ENCODE assay signal across 28 mouse cellular contexts in genomic region chr2:57245721-57246328, GRCm38 (mm10). TPM values are rescaled to one million over a fixed set of nuclear protein-coding genes. Genes with fewer than 3 reads are reported as not detected.
DNase-seq lines count a peak whose midpoint lies in the region; ATAC-seq and TF ChIP-seq lines count a peak whose summit lies in the region.
"Had no signal": no experiment of that assay in that cellular context is flagged by ENCODE, and none has a peak within 500 bp of the region (broad histone marks: within the 10 kb centered on the region; RNA-seq: fewer than 3 reads in every experiment).

No protein-coding gene starts in this region.

- no peaks in the 10 kb centered on the region for H3K9me3 ChIP-seq in midbrain, embryonic 11.5 days (ENCODE audit: control insufficient read depth, low read length)
- no peaks in the 10 kb centered on the region for H3K9me3 ChIP-seq in midbrain, embryonic 14.5 days (ENCODE audit: control insufficient read depth, low read length)
- H3K9me3 ChIP-seq in lung, postnatal 0 days (ENCODE audit: low read length), result no peaks in the 10 kb centered on the region
- H3K9me3 ChIP-seq in kidney, embryonic 14.5 days (ENCODE audit: control insufficient read depth, low read length), result no peaks in the 10 kb centered on the region
- H3K9me3 ChIP-seq: hindbrain, embryonic 10.5 days; hindbrain, embryonic 15.5 days; kidney, embryonic 15.5 days; limb, embryonic 10.5 days; limb, embryonic 15.5 days; liver, embryonic 13.5 days; lung, embryonic 15.5 days; midbrain, embryonic 15.5 days; neural tube, embryonic 15.5 days had no signal

- DNase-seq in midbrain, embryonic 11.5 days (ENCODE audit: low spot score, missing footprints), result peak; percentile 61
- DNase-seq in midbrain, embryonic 14.5 days, result no peak
- peak; percentile 65 for DNase-seq in lung, postnatal 0 days (ENCODE audit: low spot score)
- DNase-seq in right cerebral cortex, postnatal 25 days, result no peak
- DNase-seq: adrenal gland, adult 8-10 months; cerebellum, adult 11 months; cerebellum, adult 9-10 months; cerebellum, postnatal 36 days; gastrocnemius, postnatal 36 days; heart, postnatal 14 days; kidney, adult 11 months; kidney, postnatal 25 days; layer of hippocampus, postnatal 36 days; liver, embryonic 13.5 days; right cerebral cortex, adult 18-20 months had no signal

- H3K4me3 ChIP-seq in midbrain, embryonic 11.5 days (ENCODE audit: low read depth, low read length), result no peak overlapping the region
- H3K4me3 ChIP-seq in midbrain, embryonic 14.5 days (replicated peaks; ENCODE audit: low read depth, low read length), result no peak overlapping the region
- H3K4me3 ChIP-seq in lung, postnatal 0 days (ENCODE audit: low read depth, low read length), result no peak overlapping the region
- no peak overlapping the region for H3K4me3 ChIP-seq in kidney, embryonic 14.5 days (ENCODE audit: low read length)
- H3K4me3 ChIP-seq: hindbrain, embryonic 10.5 days; hindbrain, embryonic 15.5 days; kidney, embryonic 15.5 days; limb, embryonic 10.5 days; limb, embryonic 15.5 days; liver, embryonic 13.5 days; lung, embryonic 15.5 days; midbrain, embryonic 15.5 days; neural tube, embryonic 15.5 days had no signal

- H3K4me1 ChIP-seq in midbrain, embryonic 11.5 days (ENCODE audit: control insufficient read depth, insufficient read depth, low read length), result no peaks in the 10 kb centered on the region
- H3K4me1 ChIP-seq in midbrain, embryonic 14.5 days (ENCODE audit: control insufficient read depth, insufficient read depth, low read length), result no peaks in the 10 kb centered on the region
- no peaks in the 10 kb centered on the region for H3K4me1 ChIP-seq in lung, postnatal 0 days (ENCODE audit: insufficient read depth, low read depth, low read length)
- H3K4me1 ChIP-seq in kidney, embryonic 14.5 days (ENCODE audit: control insufficient read depth, insufficient read depth, low read length), result no peaks in the 10 kb centered on the region
- H3K4me1 ChIP-seq: hindbrain, embryonic 10.5 days; hindbrain, embryonic 15.5 days; kidney, embryonic 15.5 days; limb, embryonic 10.5 days; limb, embryonic 15.5 days; liver, embryonic 13.5 days; lung, embryonic 15.5 days; midbrain, embryonic 15.5 days; neural tube, embryonic 15.5 days had no signal

- ATAC-seq in midbrain, embryonic 11.5 days (ENCODE audit: low FRiP score), result no peak
- ATAC-seq in midbrain, embryonic 14.5 days (ENCODE audit: low FRiP score, low TSS enrichment), result no peak
- ATAC-seq in lung, postnatal 0 days, result peak; percentile 52
- peak; percentile 47 for ATAC-seq in megakaryocyte, adult 5-6 weeks (ENCODE audit: poor library complexity, severe bottlenecking)
- ATAC-seq in kidney, embryonic 14.5 days (ENCODE audit: low FRiP score, low TSS enrichment), result no peak
- ATAC-seq: forebrain, embryonic 14.5 days; inflammation-experienced regulatory T-cells, adult 6 months; midbrain, embryonic 15.5 days had no signal

- no peak for TF ChIP-seq EP300 in lung, postnatal 0 days (IDR thresholded peaks at IDR 0.05)

- H3K36me3 ChIP-seq in midbrain, embryonic 11.5 days (ENCODE audit: control insufficient read depth, insufficient read depth, low read length), result no peaks in the 10 kb centered on the region
- no peaks in the 10 kb centered on the region for H3K36me3 ChIP-seq in midbrain, embryonic 14.5 days (ENCODE audit: control insufficient read depth, insufficient read depth, low read length)
- H3K36me3 ChIP-seq in lung, postnatal 0 days (ENCODE audit: insufficient read depth, low read length), result no peaks in the 10 kb centered on the region
- H3K36me3 ChIP-seq in kidney, embryonic 14.5 days (ENCODE audit: control insufficient read depth, insufficient read depth, low read length), result no peaks in the 10 kb centered on the region
- H3K36me3 ChIP-seq: hindbrain, embryonic 10.5 days; hindbrain, embryonic 15.5 days; kidney, embryonic 15.5 days; limb, embryonic 10.5 days; limb, embryonic 15.5 days; liver, embryonic 13.5 days; lung, embryonic 15.5 days; midbrain, embryonic 15.5 days; neural tube, embryonic 15.5 days had no signal

- H3K4me2 ChIP-seq in midbrain, embryonic 11.5 days, result no peak overlapping the region
- no peak overlapping the region for H3K4me2 ChIP-seq in midbrain, embryonic 14.5 days (ENCODE audit: low read length)
- no peak overlapping the region for H3K4me2 ChIP-seq in lung, postnatal 0 days (replicated peaks; ENCODE audit: low read depth, low read length)
- no peak overlapping the region for H3K4me2 ChIP-seq in kidney, embryonic 14.5 days (replicated peaks; ENCODE audit: low read depth, low read length)
- H3K4me2 ChIP-seq: hindbrain, embryonic 15.5 days; kidney, embryonic 15.5 days; limb, embryonic 15.5 days; liver, embryonic 13.5 days; lung, embryonic 15.5 days; midbrain, embryonic 15.5 days; neural tube, embryonic 15.5 days had no signal

- no peak for TF ChIP-seq CTCF in lung, postnatal 0 days (IDR thresholded peaks at IDR 0.05)

- H3K9ac ChIP-seq in midbrain, embryonic 11.5 days (ENCODE audit: low read length), result no peak overlapping the region
- H3K9ac ChIP-seq in midbrain, embryonic 14.5 days (replicated peaks; ENCODE audit: low read length), result no peak overlapping the region
- no peak overlapping the region for H3K9ac ChIP-seq in lung, postnatal 0 days (replicated peaks; ENCODE audit: low read depth)
- H3K9ac ChIP-seq in kidney, embryonic 14.5 days (ENCODE audit: low read depth, low read length), result no peak overlapping the region
- H3K9ac ChIP-seq: hindbrain, embryonic 15.5 days; kidney, embryonic 15.5 days; limb, embryonic 15.5 days; liver, embryonic 13.5 days; lung, embryonic 15.5 days; midbrain, embryonic 15.5 days; neural tube, embryonic 15.5 days had no signal

- no peak overlapping the region for H3K27ac ChIP-seq in midbrain, embryonic 11.5 days (ENCODE audit: low read depth, low read length)
- H3K27ac ChIP-seq in midbrain, embryonic 14.5 days (replicated peaks; ENCODE audit: low read depth, low read length), result no peak overlapping the region
- H3K27ac ChIP-seq in lung, postnatal 0 days (ENCODE audit: low read length), result no peak overlapping the region
- H3K27ac ChIP-seq in kidney, embryonic 14.5 days (ENCODE audit: low read depth, low read length), result no peak overlapping the region
- H3K27ac ChIP-seq: hindbrain, embryonic 10.5 days; hindbrain, embryonic 15.5 days; kidney, embryonic 15.5 days; limb, embryonic 10.5 days; limb, embryonic 15.5 days; liver, embryonic 13.5 days; lung, embryonic 15.5 days; midbrain, embryonic 15.5 days; neural tube, embryonic 15.5 days had no signal

- WGBS in midbrain, embryonic 11.5 days, result 89% methylated on average over 6 of the region's 6 CpGs
- WGBS in midbrain, embryonic 14.5 days, result 94% methylated on average over 6 of the region's 6 CpGs
- WGBS in lung, postnatal 0 days, result 66% methylated on average over 6 of the region's 6 CpGs
- WGBS in kidney, embryonic 14.5 days, result 90% methylated on average over 6 of the region's 6 CpGs

- H3K27me3 ChIP-seq in midbrain, embryonic 11.5 days (ENCODE audit: control insufficient read depth, insufficient read depth, low read length), result no peaks in the 10 kb centered on the region
- no peaks in the 10 kb centered on the region for H3K27me3 ChIP-seq in midbrain, embryonic 14.5 days (ENCODE audit: control insufficient read depth, insufficient read depth, low read length)
- no peaks in the 10 kb centered on the region for H3K27me3 ChIP-seq in lung, postnatal 0 days (replicated peaks; ENCODE audit: insufficient read depth, low read length)
- no peaks in the 10 kb centered on the region for H3K27me3 ChIP-seq in kidney, embryonic 14.5 days (ENCODE audit: control insufficient read depth, insufficient read depth, low read length)
- H3K27me3 ChIP-seq: CH12.LX; hindbrain, embryonic 15.5 days; kidney, embryonic 15.5 days; limb, embryonic 15.5 days; liver, embryonic 13.5 days; lung, embryonic 15.5 days; neural tube, embryonic 15.5 days had no signal

RNA-seq across cellular contexts. Expression of gene Gpd2, which starts 8.4 kb away (rescaled TPM):
- 14.6 and 15.8 TPM in 2 replicates for polyA plus RNA-seq in midbrain, embryonic 11.5 days (2014; fragmentation: Nextera tagmentation; extraction: Ambion mirVana)
- polyA plus RNA-seq in midbrain, embryonic 14.5 days (2014; fragmentation: Nextera tagmentation; extraction: Ambion mirVana), result 12.1 and 13.7 TPM in 2 replicates
- 12.9 and 14.4 TPM in 2 replicates for polyA plus RNA-seq in lung, postnatal 0 days (2015; fragmentation: Nextera tagmentation; extraction: Ambion mirVana)
- 18.5 and 18.7 TPM in 2 replicates for total RNA-seq in megakaryocyte, adult 5-6 weeks (2015)
- total RNA-seq in megakaryocyte, adult 5-6 weeks (2017), result 20.8 and 25.1 TPM in 2 replicates
- polyA plus RNA-seq in kidney, embryonic 14.5 days (2014; fragmentation: Nextera tagmentation; extraction: Ambion mirVana), result 12.0 and 19.7 TPM in 2 replicates

Comparison
In these comparisons a context has a peak if more than half of its experiments do, and no peak if none do; other contexts are left out.
1. DNase-seq: peak in midbrain, embryonic 11.5 days (single experiment) and lung, postnatal 0 days (single experiment); none in midbrain, embryonic 14.5 days (single experiment) and right cerebral cortex, postnatal 25 days (single experiment).
2. ATAC-seq: peak in lung, postnatal 0 days (single experiment) and megakaryocyte, adult 5-6 weeks (single experiment); none in midbrain, embryonic 11.5 days (single experiment), midbrain, embryonic 14.5 days (single experiment) and kidney, embryonic 14.5 days (single experiment).